Mouse (Mus musculus): Measurements from ENCODE around the gene BC005537. TPM values are rescaled to one million over a fixed set of nuclear protein-coding genes. Genes with fewer than 3 reads are reported as not detected.

The BC005537 gene
- polyA plus RNA-seq, 1 experiment from 2014 or later = 35.3 TPM

GRCm38 (mm10) chr13:24792411-24793045, 8.9 kb upstream of the BC005537 start:
- Histone ChIP-seq H3K4me1 (ENCODE audit: control insufficient read depth, insufficient read depth, low read length) (no peaks in the 10 kb centered on the region), H3K9ac (ENCODE audit: low read depth, low read length) (no peak overlapping the region), H3K9me3 (ENCODE audit: control insufficient read depth, low read length) (no peaks in the 10 kb centered on the region), H3K4me2 (replicated peaks; ENCODE audit: low read depth, low read length) (no peak overlapping the region), H3K27ac (ENCODE audit: low read depth, low read length) (no peak overlapping the region), H3K27me3 (ENCODE audit: control insufficient read depth, insufficient read depth, low read length) (no peaks in the 10 kb centered on the region), H3K4me3 (ENCODE audit: low read length) (no peak overlapping the region), H3K36me3 (ENCODE audit: control insufficient read depth, insufficient read depth, low read length) (no peaks in the 10 kb centered on the region)
- ATAC-seq (ENCODE audit: low FRiP score, low TSS enrichment) = no peak
- WGBS = 86% methylated on average over 9 of the region's 9 CpGs

- WGBS = 96% methylated on average over 4 of the region's 4 CpGs
- ATAC-seq (ENCODE audit: low FRiP score, low TSS enrichment) = no peak
- no peaks in the 10 kb centered on the region for H3K36me3 ChIP-seq (ENCODE audit: control insufficient read depth, insufficient read depth, low read length)
- H3K4me3 ChIP-seq (ENCODE audit: low read length) = no peak overlapping the region
- H3K27me3 ChIP-seq (ENCODE audit: control insufficient read depth, insufficient read depth, low read length) = no peaks in the 10 kb centered on the region
- no peak overlapping the region for H3K4me2 ChIP-seq (replicated peaks; ENCODE audit: low read depth, low read length)
- no peak overlapping the region for H3K27ac ChIP-seq (ENCODE audit: low read depth, low read length)
- H3K9ac ChIP-seq (ENCODE audit: low read depth, low read length) = no peak overlapping the region
- peaks cover 10% of the 10 kb centered on the region; the same call in 1 of the 2 replicates for H3K4me1 ChIP-seq (ENCODE audit: control insufficient read depth, insufficient read depth, low read length)
- H3K9me3 ChIP-seq (ENCODE audit: control insufficient read depth, low read length) = no peaks in the 10 kb centered on the region
These were observed 2.8 kb upstream of the BC005537 start for GRCm38 (mm10) chr13:24798686-24799085.

GRCm38 (mm10) chr13:24799378-24799777, 2.1 kb upstream of the BC005537 start:
- peak overlapping the region; percentile 75; the same call in 1 of the 2 replicates for H3K27ac ChIP-seq (ENCODE audit: low read depth, low read length)
- no peaks in the 10 kb centered on the region for H3K9me3 ChIP-seq (ENCODE audit: control insufficient read depth, low read length)
- H3K9ac ChIP-seq (ENCODE audit: low read depth, low read length) = no peak overlapping the region
- peaks cover 14% of the 10 kb centered on the region; the same call in 1 of the 2 replicates for H3K4me1 ChIP-seq (ENCODE audit: control insufficient read depth, insufficient read depth, low read length)
- peak overlapping the region; percentile 67 for H3K4me2 ChIP-seq (replicated peaks; ENCODE audit: low read depth, low read length)
- H3K4me3 ChIP-seq (ENCODE audit: low read length) = peak overlapping the region; percentile 98
- H3K36me3 ChIP-seq (ENCODE audit: control insufficient read depth, insufficient read depth, low read length) = no peaks in the 10 kb centered on the region
- 52% methylated on average over 5 of the region's 5 CpGs for WGBS
- H3K27me3 ChIP-seq (ENCODE audit: control insufficient read depth, insufficient read depth, low read length) = no peaks in the 10 kb centered on the region
- no peak for ATAC-seq (ENCODE audit: low FRiP score, low TSS enrichment)

GRCm38 (mm10) chr13:24799925-24800673, 1.4 kb upstream of the BC005537 start:
- Histone ChIP-seq H3K27me3 (ENCODE audit: control insufficient read depth, insufficient read depth, low read length) (no peaks in the 10 kb centered on the region), H3K4me3 (ENCODE audit: low read length) (peak overlapping the region; percentile 98), H3K4me2 (replicated peaks; ENCODE audit: low read depth, low read length) (peak overlapping the region; percentile 67), H3K9ac (ENCODE audit: low read depth, low read length) (peak overlapping the region; percentile 50), H3K36me3 (ENCODE audit: control insufficient read depth, insufficient read depth, low read length) (peaks cover 4% of the 10 kb centered on the region; the same call in 1 of the 2 replicates), H3K9me3 (ENCODE audit: control insufficient read depth, low read length) (no peaks in the 10 kb centered on the region), H3K4me1 (ENCODE audit: control insufficient read depth, insufficient read depth, low read length) (peaks cover 19% of the 10 kb centered on the region), H3K27ac (ENCODE audit: low read depth, low read length) (peak overlapping the region; percentile 75; the same call in 1 of the 2 replicates)
- WGBS = 1% methylated on average over 31 of the region's 31 CpGs
- ATAC-seq (ENCODE audit: low FRiP score, low TSS enrichment) = no peak; the same call in 1 of the 2 replicates

GRCm38 (mm10) chr13:24800674-24801307, 666 bp upstream of the BC005537 start:
- Histone ChIP-seq H3K4me1 (ENCODE audit: control insufficient read depth, insufficient read depth, low read length) (peaks cover 19% of the 10 kb centered on the region), H3K36me3 (ENCODE audit: control insufficient read depth, insufficient read depth, low read length) (peaks cover 10% of the 10 kb centered on the region; the same call in 1 of the 2 replicates), H3K9me3 (ENCODE audit: control insufficient read depth, low read length) (no peaks in the 10 kb centered on the region), H3K4me2 (replicated peaks; ENCODE audit: low read depth, low read length) (peak overlapping the region; percentile 86), H3K9ac (ENCODE audit: low read depth, low read length) (peak overlapping the region; percentile 98), H3K27me3 (ENCODE audit: control insufficient read depth, insufficient read depth, low read length) (no peaks in the 10 kb centered on the region), H3K4me3 (ENCODE audit: low read length) (peak overlapping the region; percentile 98), H3K27ac (ENCODE audit: low read depth, low read length) (peak overlapping the region; percentile 100)
- peak; percentile 97 for ATAC-seq (ENCODE audit: low FRiP score, low TSS enrichment)
- WGBS = under 1% methylated on average over 42 of the region's 42 CpGs

GRCm38 (mm10) chr13:24802131-24802691, 754 bp downstream of the BC005537 start:
- no peak for ATAC-seq (ENCODE audit: low FRiP score, low TSS enrichment)
- peak overlapping the region; percentile 100; the same call in 1 of the 2 replicates for H3K27ac ChIP-seq (ENCODE audit: low read depth, low read length)

GRCm38 (mm10) chr13:24803196-24803595, 1.7 kb downstream of the BC005537 start:
- peak overlapping the region; percentile 86 for H3K4me2 ChIP-seq (replicated peaks; ENCODE audit: low read depth, low read length)
- H3K4me3 ChIP-seq (ENCODE audit: low read length) = peak overlapping the region; percentile 98
- no peak overlapping the region for H3K27ac ChIP-seq (ENCODE audit: low read depth, low read length)
- no peaks in the 10 kb centered on the region for H3K27me3 ChIP-seq (ENCODE audit: control insufficient read depth, insufficient read depth, low read length)
- 23% methylated on average over 2 of the region's 2 CpGs for WGBS
- no peaks in the 10 kb centered on the region for H3K9me3 ChIP-seq (ENCODE audit: control insufficient read depth, low read length)
- H3K36me3 ChIP-seq (ENCODE audit: control insufficient read depth, insufficient read depth, low read length) = peaks cover 30% of the 10 kb centered on the region
- no peak for ATAC-seq (ENCODE audit: low FRiP score, low TSS enrichment)
- peak overlapping the region; percentile 98 for H3K9ac ChIP-seq (ENCODE audit: low read depth, low read length)
- H3K4me1 ChIP-seq (ENCODE audit: control insufficient read depth, insufficient read depth, low read length) = peaks cover 19% of the 10 kb centered on the region

More at GRCm38 (mm10) chr13:24802131-24802691, 754 bp downstream of the BC005537 start:
- Histone ChIP-seq H3K36me3 (ENCODE audit: control insufficient read depth, insufficient read depth, low read length) (peaks cover 20% of the 10 kb centered on the region), H3K4me1 (ENCODE audit: control insufficient read depth, insufficient read depth, low read length) (peaks cover 19% of the 10 kb centered on the region), H3K9ac (ENCODE audit: low read depth, low read length) (peak overlapping the region; percentile 98), H3K27me3 (ENCODE audit: control insufficient read depth, insufficient read depth, low read length) (no peaks in the 10 kb centered on the region), H3K4me2 (replicated peaks; ENCODE audit: low read depth, low read length) (peak overlapping the region; percentile 86), H3K9me3 (ENCODE audit: control insufficient read depth, low read length) (no peaks in the 10 kb centered on the region), H3K4me3 (ENCODE audit: low read length) (peak overlapping the region; percentile 98)
- under 1% methylated on average over 26 of the region's 26 CpGs for WGBS

GRCm38 (mm10) chr13:24806079-24806478, 4.6 kb downstream of the BC005537 start:
- no peak overlapping the region for H3K27ac ChIP-seq (ENCODE audit: low read depth, low read length)
- H3K9me3 ChIP-seq (ENCODE audit: control insufficient read depth, low read length) = no peaks in the 10 kb centered on the region
- H3K27me3 ChIP-seq (ENCODE audit: control insufficient read depth, insufficient read depth, low read length) = no peaks in the 10 kb centered on the region
- peaks cover 16% of the 10 kb centered on the region for H3K4me1 ChIP-seq (ENCODE audit: control insufficient read depth, insufficient read depth, low read length)
- H3K4me3 ChIP-seq (ENCODE audit: low read length) = no peak overlapping the region
- H3K9ac ChIP-seq (ENCODE audit: low read depth, low read length) = no peak overlapping the region
- H3K4me2 ChIP-seq (replicated peaks; ENCODE audit: low read depth, low read length) = no peak overlapping the region
- H3K36me3 ChIP-seq (ENCODE audit: control insufficient read depth, insufficient read depth, low read length) = peaks cover 58% of the 10 kb centered on the region
- no peak for ATAC-seq (ENCODE audit: low FRiP score, low TSS enrichment)
